Mouse (Mus musculus): ENCODE measurements around the gene Iqgap2.

DNA sequence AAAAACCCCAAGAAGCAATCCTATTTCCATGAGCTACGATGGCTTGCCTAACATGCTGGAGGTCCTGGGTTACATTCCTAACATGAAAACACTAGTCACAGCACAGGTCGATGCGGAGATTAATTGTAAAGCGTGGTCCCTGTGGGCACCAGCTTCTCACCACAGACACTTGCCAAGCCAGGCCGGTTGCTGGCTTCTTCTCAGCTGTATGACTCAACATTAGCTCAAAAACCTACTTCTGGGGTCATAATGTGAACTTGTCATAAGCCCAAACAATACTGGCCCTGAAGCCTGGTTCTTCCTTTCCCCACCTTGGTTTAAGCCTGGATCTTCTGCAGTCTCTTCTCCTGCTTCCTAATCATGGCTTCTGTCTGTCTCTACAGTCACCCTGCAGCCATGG lies 306.8 kb downstream of the Iqgap2 start:
- TF ChIP-seq CTCF (IDR thresholded peaks at IDR 0.05; ENCODE audit: low read depth, low read length) (no peak), POLR2A (IDR thresholded peaks at IDR 0.05; ENCODE audit: borderline replicate concordance, low read depth, low read length) (no peak)
